Comparison of ENCODE assay signal across 21 mouse cellular contexts in genomic region chr9:77397027-77397426, GRCm38 (mm10). TPM values are rescaled to one million over a fixed set of nuclear protein-coding genes. Genes with fewer than 3 reads are reported as not detected.
DNase-seq lines count a peak whose midpoint lies in the region; ATAC-seq and TF ChIP-seq lines count a peak whose summit lies in the region.
"Had no signal": no experiment of that assay in that cellular context is flagged by ENCODE, and none has a peak within 500 bp of the region (broad histone marks: within the 10 kb centered on the region; RNA-seq: fewer than 3 reads in every experiment).

No protein-coding gene starts in this region.

- no peak for TF ChIP-seq POLR2A in kidney, adult 2 months (IDR thresholded peaks at IDR 0.05; ENCODE audit: low read depth, low read length)

- H3K27me3 ChIP-seq in kidney, adult 2 months (replicated peaks; ENCODE audit: control insufficient read depth, insufficient read depth, low read length): no peaks in the 10 kb centered on the region
- no peaks in the 10 kb centered on the region for H3K27me3 ChIP-seq in midbrain, embryonic 11.5 days (ENCODE audit: control insufficient read depth, insufficient read depth, low read length)
- H3K27me3 ChIP-seq in midbrain, embryonic 15.5 days (replicated peaks): no peaks in the 10 kb centered on the region

- no peaks in the 10 kb centered on the region for H3K9me3 ChIP-seq in midbrain, embryonic 11.5 days (ENCODE audit: control insufficient read depth, low read length)
- H3K9me3 ChIP-seq in midbrain, embryonic 15.5 days: no peaks in the 10 kb centered on the region

- H3K4me2 ChIP-seq in midbrain, embryonic 11.5 days: no peak overlapping the region
- no peak overlapping the region for H3K4me2 ChIP-seq in midbrain, embryonic 15.5 days

- H3K27ac ChIP-seq in kidney, adult 2 months (ENCODE audit: insufficient read depth, low read depth, low read length): no peak overlapping the region
- no peak overlapping the region for H3K27ac ChIP-seq in midbrain, embryonic 11.5 days (ENCODE audit: low read depth, low read length)
- H3K27ac ChIP-seq in midbrain, embryonic 15.5 days: no peak overlapping the region

- ATAC-seq in midbrain, embryonic 11.5 days (ENCODE audit: low FRiP score): no peak
- no peak for ATAC-seq in midbrain, embryonic 15.5 days (replicated peaks)
- ATAC-seq: activated CD4-positive, CD25-positive, alpha-beta regulatory T cell, adult 4 months; CD4-positive, CD25-positive, alpha-beta regulatory T cell, adult 4 months; Patski had no signal

- TF ChIP-seq CTCF in kidney, adult 2 months (conservative IDR thresholded peaks at IDR 0.05; ENCODE audit: insufficient read depth, insufficient read length, low read depth, low read length): no peak

- 51% methylated on average over 4 of the region's 4 CpGs for WGBS in kidney, adult 2 months
- WGBS in midbrain, embryonic 11.5 days: 77% methylated on average over 4 of the region's 4 CpGs
- WGBS in midbrain, embryonic 15.5 days: 77% methylated on average over 4 of the region's 4 CpGs

- H3K4me1 ChIP-seq in kidney, adult 2 months (ENCODE audit: control insufficient read depth, insufficient read depth, low read length): no peaks in the 10 kb centered on the region
- no peaks in the 10 kb centered on the region; the same call in 1 of the 2 replicates for H3K4me1 ChIP-seq in midbrain, embryonic 11.5 days (ENCODE audit: control insufficient read depth, insufficient read depth, low read length)
- peaks cover 6% of the 10 kb centered on the region for H3K4me1 ChIP-seq in midbrain, embryonic 15.5 days

- peak; percentile 24 for DNase-seq in kidney, adult 2 months
- DNase-seq in kidney, postnatal 4 days: no peak
- peak; percentile 19 to 54 for DNase-seq in kidney, postnatal 25 days
- DNase-seq in kidney, postnatal 10 days: no peak
- DNase-seq in kidney, postnatal 36 days: peak; percentile 21 to 28
- no peak for DNase-seq in kidney, adult 18-20 months
- peak; percentile 51 for DNase-seq in midbrain, embryonic 11.5 days (ENCODE audit: low spot score, missing footprints)
- DNase-seq: adrenal gland, adult 2 months; adrenal gland, adult 8-10 months; adrenal gland, postnatal 10 days; adrenal gland, postnatal 14 days; adrenal gland, postnatal 25 days; adrenal gland, postnatal 36 days; B cell, adult 2 months; cerebellum, adult 11 months; cerebellum, adult 11-12 months had no signal

- no peaks in the 10 kb centered on the region for H3K36me3 ChIP-seq in kidney, adult 2 months (ENCODE audit: control insufficient read depth, insufficient read depth, low read length)
- no peaks in the 10 kb centered on the region for H3K36me3 ChIP-seq in midbrain, embryonic 11.5 days (ENCODE audit: control insufficient read depth, insufficient read depth, low read length)
- no peaks in the 10 kb centered on the region for H3K36me3 ChIP-seq in midbrain, embryonic 15.5 days (replicated peaks)
- H3K36me3 ChIP-seq: G1E had no signal

- H3K9ac ChIP-seq in midbrain, embryonic 11.5 days (ENCODE audit: low read length): no peak overlapping the region
- no peak overlapping the region for H3K9ac ChIP-seq in midbrain, embryonic 15.5 days

- no peak overlapping the region for H3K4me3 ChIP-seq in kidney, adult 2 months (ENCODE audit: insufficient read depth, low read depth, low read length)
- H3K4me3 ChIP-seq in midbrain, embryonic 11.5 days (ENCODE audit: low read depth, low read length): no peak overlapping the region
- no peak overlapping the region for H3K4me3 ChIP-seq in midbrain, embryonic 15.5 days

RNA-seq across cellular contexts. Expression of gene Mlip, which starts 44.3 kb away (rescaled TPM):
- 0.08 and 0.55 TPM in 2 replicates for polyA plus RNA-seq in kidney, adult 2 months (2012; rRNA removed)
- polyA plus RNA-seq in midbrain, embryonic 11.5 days (2014; fragmentation: Nextera tagmentation; extraction: Ambion mirVana): 0.63 TPM in 1 of 2 replicates, not detected in the other
- polyA plus RNA-seq in midbrain, embryonic 15.5 days (2015; fragmentation: Nextera tagmentation; extraction: Ambion mirVana): 0.56 and 1.4 TPM in 2 replicates
- polyA plus RNA-seq: adrenal gland, adult 2 months; G1E; Patski had no signal

Comparison
In these comparisons a context has a peak if more than half of its experiments do, and no peak if none do; other contexts are left out.
1. DNase-seq: peak in kidney, adult 2 months (single experiment), kidney, postnatal 25 days (2 of 2), kidney, postnatal 36 days (2 of 2) and midbrain, embryonic 11.5 days (single experiment); none in kidney, postnatal 4 days (0 of 2), kidney, postnatal 10 days (single experiment) and kidney, adult 18-20 months (single experiment).